Mouse (Mus musculus) left cerebral cortex, adult 9 months (tissue): ENCODE measurements around the gene Dlgap3.
A peak's percentile ranks its signal among the peaks of the same experiment; 100 is the strongest.

Experiments
- DNase-seq, 2 experiments: peaks; one replicate each; pipeline ENCODE4 v3.0.0; 2022; ENCODE audit warnings: low spot score in 2 of 2

Gene Dlgap3

DNA sequence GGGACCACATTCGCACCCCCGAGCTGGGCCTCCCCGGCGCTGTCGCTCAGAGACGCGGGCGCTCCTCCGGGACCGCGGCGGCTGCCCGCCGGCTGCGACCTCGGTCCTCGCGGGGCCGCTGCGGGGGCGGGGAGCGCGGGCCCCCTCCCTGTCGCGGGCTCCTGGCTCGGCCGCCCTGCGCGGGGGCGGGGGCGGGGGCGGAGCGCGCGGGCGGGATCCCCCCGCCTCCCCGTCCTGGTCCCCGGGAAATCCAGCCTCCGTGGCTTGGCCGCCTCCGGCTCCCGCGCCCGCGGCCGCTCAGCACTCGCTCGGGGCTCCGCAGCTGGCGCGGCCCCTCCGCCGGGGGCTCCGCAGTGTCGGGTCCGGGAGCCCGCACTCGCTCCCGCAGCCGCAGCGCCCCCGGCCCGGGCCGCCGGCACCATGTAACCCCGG, at the start of gene Dlgap3:
Gene Dlgap3 (plus strand): TSS at position 291 of the 432 bp plus-strand sequence.
- DNase-seq = no peak

DNA sequence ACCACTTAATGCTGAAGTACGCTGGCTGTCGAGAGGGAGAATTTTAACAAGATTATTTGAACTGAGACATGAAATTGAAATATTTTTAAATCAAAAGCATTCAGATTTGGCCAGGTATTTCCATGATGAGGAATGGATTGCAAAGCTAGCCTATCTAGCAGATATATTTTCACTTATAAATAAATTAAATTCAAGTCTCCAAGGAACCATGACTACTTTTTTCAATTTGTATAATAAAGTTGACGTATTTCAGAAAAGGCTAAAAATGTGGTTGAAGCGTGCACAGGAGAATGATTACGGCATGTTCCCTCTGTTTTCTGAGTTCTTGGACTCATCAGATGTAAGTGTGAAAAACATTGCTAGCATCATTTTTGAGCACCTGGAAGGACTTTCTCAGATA, 45.6 kb upstream of the Dlgap3 start, which contains the start of gene Tmem35b:
Gene Tmem35b (plus strand): TSS at position 301 of the 400 bp plus-strand sequence.
- DNase-seq = no peak

DNA sequence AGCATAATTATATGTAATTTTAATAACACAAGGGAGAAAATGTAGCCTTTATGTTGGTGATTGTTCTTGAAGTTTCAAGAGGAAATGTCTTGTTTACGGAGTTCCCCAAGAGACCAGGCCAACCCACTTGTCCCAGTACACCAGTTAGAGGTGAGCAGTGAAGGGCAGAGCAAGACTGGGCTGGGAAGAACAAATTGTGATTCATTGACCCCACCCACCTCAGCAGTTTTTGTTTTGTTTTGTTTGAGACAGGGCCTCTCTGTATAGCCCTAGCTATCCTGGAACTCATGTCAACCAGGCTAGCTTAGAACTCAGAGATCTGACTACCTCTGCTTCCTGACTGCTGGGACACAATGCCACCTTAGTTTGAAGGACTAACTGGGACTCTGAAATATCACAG, 44.7 kb upstream of the Dlgap3 start:
- no peak for DNase-seq

DNA sequence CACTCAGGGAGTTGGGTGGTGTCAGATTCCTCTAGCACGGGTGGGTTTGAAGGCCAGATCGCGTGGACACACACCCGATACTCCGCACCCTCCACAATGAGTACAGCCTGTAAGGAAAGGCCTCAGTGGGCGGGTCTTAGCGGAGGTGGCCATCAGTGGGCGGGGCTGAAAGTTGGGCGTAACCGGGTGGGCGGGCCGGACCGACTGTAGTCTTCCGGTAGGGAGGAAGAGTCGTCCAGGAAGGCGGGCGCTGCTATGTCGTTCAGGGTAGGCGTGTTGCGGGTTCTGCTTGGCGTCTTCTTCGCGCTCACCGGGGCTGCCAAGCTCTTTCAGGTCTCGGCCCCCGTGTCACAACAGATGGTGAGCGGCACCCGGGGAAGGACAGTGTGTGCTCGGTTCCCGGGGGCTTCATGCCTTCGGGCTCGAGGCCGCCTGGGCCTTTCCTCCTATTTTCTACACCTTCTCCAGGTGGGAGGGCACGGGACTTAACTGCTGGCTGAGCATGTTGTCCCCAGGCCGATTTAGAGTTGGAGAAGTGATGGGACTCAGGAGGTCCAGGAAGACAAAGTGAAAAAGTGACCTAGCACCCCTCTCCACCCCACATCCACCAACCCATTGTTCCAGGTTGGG, 43.1 kb upstream of the Dlgap3 start:
- peak; percentile 3 to 61 for DNase-seq

DNA sequence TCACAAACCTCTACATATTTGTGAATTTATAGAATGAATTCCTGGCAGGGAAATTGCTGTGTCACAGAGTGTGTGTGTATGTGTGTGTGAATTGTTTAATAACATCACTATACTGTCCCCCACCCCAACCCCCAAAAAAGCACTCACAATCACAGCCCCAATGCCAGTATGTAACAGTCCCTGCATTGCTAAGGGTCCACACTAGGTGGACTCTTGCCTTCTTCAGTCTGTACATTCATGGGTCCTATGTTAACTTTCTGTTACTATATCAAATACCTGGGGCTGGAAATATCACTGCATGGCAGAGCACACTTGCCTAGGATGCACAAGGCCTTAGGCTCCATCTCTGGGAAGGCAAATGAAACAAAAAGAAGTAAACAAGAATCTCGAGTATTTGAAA, 34.3 kb upstream of the Dlgap3 start:
- no peak for DNase-seq

DNA sequence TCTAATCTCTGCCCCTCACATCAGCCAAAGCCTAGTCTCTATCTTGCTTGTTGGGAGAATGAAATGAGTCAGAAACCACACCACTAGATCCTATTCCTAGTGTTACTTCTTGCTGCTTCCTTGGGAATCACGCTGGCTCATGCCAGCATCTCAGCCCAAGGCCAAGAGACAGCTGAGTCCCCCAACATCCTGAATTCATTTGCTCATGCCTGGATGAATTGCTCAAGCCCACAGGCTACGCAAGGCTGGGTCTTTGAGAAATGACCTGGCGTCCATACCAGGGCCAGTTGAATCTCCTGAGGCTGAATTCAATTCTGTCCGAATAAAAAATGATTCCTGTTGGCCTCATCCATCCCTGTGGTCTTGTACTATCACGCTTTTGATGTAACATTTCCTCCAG, 31.4 kb upstream of the Dlgap3 start:
- DNase-seq = no peak

DNA sequence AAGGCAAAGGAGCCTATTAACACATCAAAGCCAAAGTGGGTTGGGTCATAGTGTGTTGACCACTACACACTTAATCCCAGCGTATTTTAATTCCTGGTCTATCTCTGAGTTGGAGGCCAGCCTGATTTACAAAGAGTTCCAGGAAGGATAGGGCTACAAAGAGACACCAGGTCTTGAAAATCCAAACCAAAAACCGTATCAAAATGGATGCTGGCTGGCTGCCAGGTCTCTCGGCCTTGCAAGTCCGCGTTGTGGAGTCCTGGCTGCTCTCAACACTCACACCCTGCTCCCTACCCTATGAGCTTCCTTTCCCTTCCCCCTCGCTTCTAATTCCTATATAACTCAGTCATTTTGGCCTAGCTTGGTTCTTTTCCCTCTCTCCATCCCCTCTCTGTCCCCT, 30.5 kb upstream of the Dlgap3 start:
- DNase-seq = no peak

DNA sequence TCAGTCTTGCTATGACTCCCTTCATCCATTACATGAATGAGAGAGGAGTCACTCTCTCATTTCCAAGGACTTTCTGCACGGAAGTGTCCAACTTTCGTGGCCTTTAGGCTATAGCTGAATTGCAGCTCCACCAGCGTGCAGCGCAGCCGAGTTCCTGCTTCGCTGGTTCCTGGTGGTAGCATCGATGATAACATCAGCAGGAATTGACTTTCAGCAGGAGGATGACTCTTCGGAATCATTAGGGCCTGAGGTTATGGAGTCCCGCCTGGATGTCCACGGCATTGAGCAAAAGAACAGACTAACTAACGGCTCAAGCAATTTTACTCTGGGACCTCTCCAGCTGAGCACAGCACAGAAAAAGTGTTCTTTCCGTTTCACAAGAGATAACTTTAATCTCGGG, 19.0 kb upstream of the Dlgap3 start:
- DNase-seq = no peak

DNA sequence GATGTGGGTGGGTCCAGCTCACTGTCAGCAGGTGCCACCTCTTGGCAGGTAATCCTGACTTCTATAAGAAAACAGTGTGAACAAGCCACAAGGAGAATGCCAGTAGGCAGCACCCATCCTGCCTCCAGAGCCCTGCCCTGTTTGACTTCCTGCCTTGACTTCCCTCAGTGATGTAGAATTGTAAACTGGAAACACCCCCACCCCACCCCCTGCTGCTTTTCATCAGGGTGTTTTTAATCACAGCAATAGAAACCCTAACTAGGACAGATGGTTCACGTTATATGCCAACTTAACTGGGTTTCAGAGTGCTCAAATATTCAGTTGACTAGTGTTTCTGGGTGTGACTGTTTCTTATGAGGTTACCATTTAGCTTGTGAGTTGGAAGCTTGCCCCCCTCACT, 15.7 kb upstream of the Dlgap3 start:
- DNase-seq = no peak

DNA sequence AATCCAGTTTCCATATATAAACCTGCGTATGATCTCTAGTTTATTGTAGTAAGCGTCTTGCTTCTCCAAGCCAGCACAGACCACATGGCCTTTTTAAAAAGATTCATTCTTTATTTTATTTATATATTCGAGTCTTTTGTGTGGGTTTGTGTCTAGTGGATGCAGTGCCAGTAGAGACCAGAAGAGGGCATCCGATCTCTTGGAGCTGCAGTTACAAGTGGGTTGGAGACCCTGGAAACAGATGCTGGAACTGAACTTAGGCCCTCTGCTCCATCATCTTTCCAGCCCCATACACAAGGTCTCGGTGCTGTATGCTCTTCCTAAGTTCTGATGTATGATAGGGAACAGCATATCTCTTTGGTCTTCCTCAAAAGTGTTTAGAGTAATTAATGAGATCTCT, 13.2 kb upstream of the Dlgap3 start:
- no peak for DNase-seq

DNA sequence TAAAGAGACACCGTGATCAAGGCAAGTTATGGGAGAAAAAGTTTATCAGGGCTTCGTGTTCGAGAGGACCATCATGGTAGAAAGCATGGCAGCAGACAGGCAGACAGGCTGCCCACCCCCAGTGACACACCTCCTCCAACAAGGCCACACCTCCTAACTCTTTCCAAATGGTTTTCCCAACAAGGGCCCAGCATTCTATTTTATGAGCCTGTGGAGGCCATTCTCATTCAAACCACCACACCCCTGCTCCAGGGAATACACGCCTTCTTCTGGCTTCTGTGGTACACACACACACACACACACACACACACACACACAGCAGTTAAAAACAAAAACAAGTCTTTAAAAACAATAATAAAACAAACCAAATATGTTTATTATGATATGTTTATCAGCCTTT, 11.3 kb upstream of the Dlgap3 start:
- DNase-seq = no peak

DNA sequence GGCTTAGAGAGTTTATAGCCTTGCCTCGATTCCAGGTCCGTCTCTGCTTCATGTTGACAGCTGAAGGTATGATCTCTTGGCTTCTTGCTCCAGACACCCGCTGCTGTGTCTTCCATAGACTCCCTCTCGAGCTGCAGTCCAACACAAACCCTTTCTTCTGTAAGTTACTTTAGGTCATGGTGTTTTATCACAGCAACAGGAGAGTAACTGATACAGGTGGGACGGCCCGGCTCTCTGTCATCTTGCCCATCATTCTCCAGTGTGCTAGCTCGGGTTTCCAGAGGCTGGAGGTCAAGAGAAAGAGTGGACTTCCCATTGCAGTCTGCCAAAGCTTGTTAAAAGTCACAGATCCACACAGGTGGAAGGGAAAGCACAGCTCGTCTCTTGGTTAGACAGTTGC, 5.1 kb upstream of the Dlgap3 start:
- DNase-seq = no peak

DNA sequence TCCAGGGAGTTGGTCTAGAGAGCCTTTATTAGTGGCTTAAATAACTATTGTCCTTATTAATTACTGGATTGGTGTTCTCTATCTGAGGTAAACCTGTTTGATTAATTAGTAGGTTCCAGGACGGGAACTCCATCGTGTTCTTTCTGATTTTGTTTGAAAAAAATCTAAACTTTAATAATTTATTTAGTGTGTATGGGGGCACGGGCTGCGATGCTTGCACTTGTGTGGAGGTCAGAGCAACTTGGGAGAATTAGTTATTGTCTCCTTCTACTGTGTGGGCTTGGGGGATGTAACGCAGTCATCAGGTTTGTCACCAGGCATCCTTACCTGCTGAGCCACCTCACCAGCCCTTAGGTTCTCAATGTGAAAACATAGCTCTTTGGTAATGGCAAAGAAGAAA, 1.9 kb upstream of the Dlgap3 start:
- DNase-seq = no peak

DNA sequence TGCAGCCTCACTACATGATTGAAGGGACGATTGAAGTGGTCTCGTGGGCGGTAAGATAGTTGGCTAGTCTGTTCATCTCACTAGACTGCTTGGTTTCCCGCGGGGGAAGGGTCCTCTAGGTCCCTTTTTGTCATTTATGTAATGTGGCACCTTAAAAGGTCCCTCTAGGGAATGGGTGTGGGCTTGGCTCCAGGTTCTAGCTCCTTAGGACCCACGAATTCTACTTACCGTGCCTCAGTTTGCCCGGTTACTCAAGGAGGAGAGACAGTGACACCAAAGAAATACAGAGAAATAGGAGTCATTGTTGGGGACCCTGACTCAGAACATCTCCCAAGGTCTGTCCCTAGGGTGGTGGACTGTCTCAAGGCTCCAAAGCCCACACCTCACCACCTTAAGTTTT, 1.3 kb upstream of the Dlgap3 start:
- no peak for DNase-seq

DNA sequence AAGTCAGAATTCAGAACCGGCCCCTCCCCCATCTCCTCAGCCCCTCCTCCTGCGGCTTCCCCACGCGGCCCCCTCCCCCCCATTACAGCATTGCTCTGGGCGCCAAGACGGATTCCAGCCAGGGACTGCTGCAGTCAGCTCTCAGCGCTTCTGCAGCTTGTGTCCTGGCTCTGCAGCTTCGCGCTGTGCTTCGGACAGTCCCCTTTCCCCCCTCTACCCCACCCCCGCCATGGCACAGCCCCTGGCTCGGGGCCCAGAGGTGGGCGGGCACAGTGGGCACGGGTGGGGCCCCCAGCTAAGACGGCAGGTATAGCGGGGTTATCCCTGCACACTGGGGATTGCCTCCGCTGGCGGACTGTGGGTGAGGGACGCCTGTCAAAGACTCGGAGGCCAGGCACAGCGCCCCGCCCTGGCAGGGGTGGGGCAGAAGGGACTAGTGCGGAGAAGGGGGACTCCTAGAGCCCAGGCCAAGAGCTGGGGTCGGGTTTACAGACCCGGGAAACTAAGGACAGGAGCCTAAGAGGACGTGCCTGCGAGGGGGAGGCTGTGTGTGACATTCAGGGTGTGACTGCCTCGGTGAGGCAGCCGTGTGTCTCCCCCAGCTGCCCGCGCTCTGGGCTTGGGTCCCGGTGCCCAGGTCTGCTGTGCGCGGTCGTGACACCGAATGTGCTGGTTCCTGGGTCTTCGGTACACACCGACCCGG, 642 bp upstream of the Dlgap3 start:
- no peak for DNase-seq

DNA sequence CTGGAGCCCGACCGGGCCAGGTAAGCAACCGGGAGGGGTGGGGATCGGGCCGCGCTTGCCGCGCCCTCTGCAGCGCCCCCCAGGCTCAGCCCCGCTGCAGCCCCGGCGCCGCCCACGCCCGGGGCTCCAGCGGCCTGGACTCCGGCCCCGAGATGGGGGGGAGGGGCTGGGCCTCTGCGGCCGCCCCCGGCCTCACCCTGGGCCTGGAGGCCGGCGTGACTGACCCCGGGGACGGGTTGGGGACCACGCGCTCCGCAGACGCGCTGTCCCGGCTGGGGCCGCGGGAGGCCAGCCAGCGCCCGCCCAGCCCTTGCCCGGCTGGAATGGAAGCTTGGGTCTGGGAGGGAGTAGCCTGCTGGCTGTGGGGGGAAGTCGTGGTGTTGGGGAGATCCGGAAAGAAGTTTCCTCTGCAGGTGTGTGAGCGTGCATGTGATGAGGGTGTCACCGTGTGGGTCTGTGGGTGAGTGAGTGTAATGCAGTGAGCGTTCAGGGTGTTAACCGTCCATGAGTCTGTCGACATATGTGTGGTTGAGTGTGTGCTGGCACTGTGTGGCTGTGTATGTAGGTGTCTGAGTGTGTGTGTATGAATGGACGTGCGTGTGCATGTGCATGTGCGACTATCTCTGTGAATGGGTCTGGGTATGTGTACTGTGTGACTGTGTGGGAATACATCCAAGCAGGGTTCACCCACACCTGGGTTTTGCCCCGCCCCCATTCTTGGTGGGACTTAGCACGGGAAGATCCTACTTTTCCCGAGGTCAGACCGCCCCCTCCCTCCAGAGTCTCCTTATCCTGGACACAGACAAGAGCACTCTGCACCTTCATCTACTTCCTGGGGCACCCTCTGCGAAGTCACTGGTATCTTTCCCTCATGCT, 580 bp downstream of the Dlgap3 start:
- no peak for DNase-seq

DNA sequence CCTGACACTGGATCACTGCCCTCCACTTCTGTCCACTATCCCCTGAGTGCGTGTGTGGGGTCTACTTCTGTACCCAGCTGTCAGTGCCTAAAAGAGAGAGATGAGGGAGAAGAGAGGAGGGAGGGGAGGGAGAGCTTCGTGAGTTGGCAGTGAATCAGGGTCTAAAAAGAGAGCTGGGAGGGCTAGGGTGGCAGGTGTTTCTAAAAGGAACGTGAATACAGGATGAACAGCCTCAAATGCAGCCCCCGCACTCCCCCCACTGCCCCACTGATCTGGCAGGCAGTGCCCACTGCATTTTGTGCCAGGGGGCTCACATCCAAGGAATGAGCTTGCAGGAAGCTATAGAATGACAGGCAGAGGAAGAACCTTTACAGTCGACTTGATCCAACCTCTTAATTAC, 1.9 kb downstream of the Dlgap3 start:
- DNase-seq = peak in 1 of 2 experiments; percentile 87

DNA sequence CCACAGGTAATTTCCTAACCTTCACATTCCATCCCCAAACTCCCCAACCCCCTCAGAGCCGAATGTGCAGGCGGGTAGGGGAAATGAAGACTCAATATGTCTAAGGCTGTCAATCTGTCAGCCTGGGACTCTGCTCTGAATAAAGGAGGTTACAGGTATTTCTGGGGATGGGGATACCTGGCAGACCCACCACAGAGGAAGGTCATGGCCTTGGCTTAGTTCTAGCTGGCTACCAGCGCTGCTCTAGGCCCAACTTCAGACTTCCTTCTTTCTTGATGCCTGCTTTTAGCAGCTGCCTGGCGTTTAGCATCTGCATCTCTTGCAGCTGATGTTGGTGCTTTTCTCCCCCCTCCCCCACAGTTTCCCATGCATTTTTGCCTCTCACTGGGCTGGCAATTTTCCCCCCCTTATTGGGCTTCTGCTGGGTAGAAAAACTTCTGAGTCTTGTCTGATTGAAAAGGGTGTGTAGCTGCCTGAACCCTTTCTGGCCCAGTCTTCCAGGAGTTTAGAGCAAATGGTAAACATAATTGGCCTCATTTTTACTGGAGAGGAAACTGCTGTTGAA, 2.4 kb downstream of the Dlgap3 start:
- DNase-seq = no peak

DNA sequence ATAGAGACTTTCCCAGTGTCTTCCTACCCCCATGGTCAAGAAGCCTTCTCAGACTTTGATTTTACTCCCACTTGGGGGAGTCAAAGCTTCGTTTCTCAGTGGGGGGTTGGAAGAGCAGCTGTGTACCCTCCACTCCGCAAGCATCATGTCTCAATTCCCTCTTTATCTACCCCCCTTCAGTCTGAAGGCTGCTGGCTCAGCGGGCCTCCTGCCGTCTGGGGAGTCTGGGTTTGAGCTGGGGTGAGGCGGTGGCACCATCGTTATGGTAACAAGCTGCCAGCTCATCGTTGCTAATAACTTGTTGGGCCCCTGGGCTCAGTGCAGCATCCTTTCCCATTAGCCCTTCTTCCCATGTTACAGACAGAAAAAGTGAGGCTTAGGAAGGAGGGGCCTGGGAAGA, 3.1 kb downstream of the Dlgap3 start:
- no peak for DNase-seq

DNA sequence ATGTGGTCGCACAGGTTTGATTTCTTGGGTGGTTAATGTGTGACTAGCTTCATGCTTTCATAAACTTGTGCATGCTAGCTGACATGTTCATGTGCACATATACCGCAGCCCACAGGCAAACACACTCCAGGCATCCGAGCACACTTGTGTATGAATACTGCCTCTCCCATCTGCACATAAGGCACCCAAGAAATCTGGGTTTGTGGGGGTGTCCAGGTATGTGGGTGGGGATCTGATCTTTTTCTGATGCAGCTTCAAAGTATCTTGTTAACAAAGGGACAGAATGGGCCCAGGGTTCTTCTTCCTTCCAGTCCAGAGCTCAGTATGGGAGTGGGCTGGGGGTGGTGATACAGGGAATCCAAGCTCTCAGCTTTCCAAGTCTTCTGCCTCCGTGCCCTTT, 3.6 kb downstream of the Dlgap3 start:
- DNase-seq = no peak

DNA sequence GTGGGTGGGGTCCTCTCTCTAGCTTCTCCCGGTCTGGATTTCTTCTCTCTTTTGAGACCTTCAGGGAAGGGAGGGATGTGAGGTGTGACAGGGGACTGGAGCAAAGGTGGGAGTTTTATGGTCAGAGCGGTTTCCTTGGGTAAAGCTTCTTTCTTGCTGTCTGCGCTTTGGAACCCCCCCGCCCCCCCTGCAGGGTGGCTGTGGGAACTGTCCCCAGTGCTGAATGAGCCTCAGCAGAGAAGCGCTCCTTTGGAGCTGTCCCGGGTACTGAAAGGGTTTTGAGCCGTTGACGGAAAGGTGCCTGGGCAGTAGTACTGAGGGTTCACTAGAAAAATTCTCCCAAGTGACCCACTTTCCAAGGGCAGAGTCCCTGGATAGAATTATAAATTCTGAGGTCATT, 4.5 kb downstream of the Dlgap3 start:
- DNase-seq = no peak
